Mouse (Mus musculus): ENCODE measurements at regions not wholly inside any gene's neighbourhood (a gene's known extent, or its start where the extent isn't known, plus 50 kb on each side); places are given as distances from the start of the nearest gene placed in this dataset.

- TF ChIP-seq CTCF (IDR thresholded peaks at IDR 0.05; ENCODE audit: low read depth, low read length) (no peak), POLR2A (IDR thresholded peaks at IDR 0.05; ENCODE audit: insufficient read depth, low read length) (no peak), EP300 (IDR thresholded peaks at IDR 0.05; ENCODE audit: insufficient read depth, low read depth, low read length) (no peak)
These were observed 101.4 kb upstream of the Dync1i1 start for GRCm38 (mm10) chr6:5624085-5624484.

All from ES-Bruce4 (cell line).